Mouse (Mus musculus): ENCODE measurements at regions not wholly inside any gene's neighbourhood (a gene's known extent, or its start where the extent isn't known, plus 50 kb on each side); places are given as distances from the start of the nearest gene placed in this dataset.

DNA sequence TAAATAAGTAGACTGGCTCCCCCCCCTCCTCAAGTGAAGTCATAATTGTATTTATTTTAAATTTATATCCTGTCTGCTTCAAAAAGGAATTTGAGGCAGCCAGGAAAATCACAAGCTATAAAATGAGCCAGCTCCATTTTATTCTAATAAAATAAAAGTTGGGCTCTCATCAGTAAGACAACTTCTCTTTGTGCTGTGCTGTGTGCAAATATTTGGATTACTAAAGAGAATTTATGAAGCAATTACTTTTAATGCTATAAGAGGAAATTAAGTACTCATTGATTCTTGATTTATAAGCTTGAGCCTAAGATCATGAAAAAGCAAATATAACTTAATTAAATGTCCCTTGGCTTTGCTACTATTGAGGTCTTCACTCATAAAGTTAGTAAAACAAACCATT, 193.4 kb upstream of the Ctbp2 start:
- TF ChIP-seq CTCF (IDR thresholded peaks at IDR 0.05; ENCODE audit: low read depth, low read length) (no peak), POLR2A (IDR thresholded peaks at IDR 0.05; ENCODE audit: insufficient read depth, low read length) (no peak)
